Mouse (Mus musculus) natural killer cell, adult 2 months (primary cell): ENCODE measurements around the gene Cmklr1.

Experiments
- DNase-seq, 2 experiments: peaks; one replicate each; pipeline ENCODE4 v3.0.0; 2022; ENCODE audit warnings: low spot score in 2 of 2

Gene Cmklr1

GRCm38 (mm10) chr5:113654206-113654605 lies 4.0 kb upstream of the Cmklr1 start:
- DNase-seq, result no peak

GRCm38 (mm10) chr5:113652215-113652614 lies 2.0 kb upstream of the Cmklr1 start:
- peak; percentile 48 to 61 for DNase-seq

- DNase-seq, result no peak
Measured at GRCm38 (mm10) chr5:113648647-113649211, 1.5 kb downstream of the Cmklr1 start.

GRCm38 (mm10) chr5:113647141-113647540 lies 3.1 kb downstream of the Cmklr1 start:
- DNase-seq, result no peak

GRCm38 (mm10) chr5:113644520-113644919 lies 5.7 kb downstream of the Cmklr1 start:
- no peak for DNase-seq

- no peak for DNase-seq
Measured at GRCm38 (mm10) chr5:113643107-113643848, 6.9 kb downstream of the Cmklr1 start.

GRCm38 (mm10) chr5:113641066-113641465 lies 9.2 kb downstream of the Cmklr1 start:
- peak; percentile 52 to 61 for DNase-seq

GRCm38 (mm10) chr5:113639126-113639525 lies 11.1 kb downstream of the Cmklr1 start:
- peak; percentile 69 to 87 for DNase-seq

- no peak for DNase-seq
Measured at GRCm38 (mm10) chr5:113638055-113638454, 12.2 kb downstream of the Cmklr1 start.

GRCm38 (mm10) chr5:113637631-113638030 lies 12.6 kb downstream of the Cmklr1 start:
- no peak for DNase-seq

GRCm38 (mm10) chr5:113635861-113636565 lies 14.2 kb downstream of the Cmklr1 start:
- no peak for DNase-seq

- DNase-seq, result no peak
Measured at GRCm38 (mm10) chr5:113634887-113635610, 15.2 kb downstream of the Cmklr1 start.

GRCm38 (mm10) chr5:113634024-113634651 lies 16.1 kb downstream of the Cmklr1 start:
- no peak for DNase-seq

- no peak for DNase-seq
Measured at GRCm38 (mm10) chr5:113633037-113633714, 17.1 kb downstream of the Cmklr1 start.

- DNase-seq, result no peak
Measured at GRCm38 (mm10) chr5:113630116-113630515, 20.1 kb downstream of the Cmklr1 start.

GRCm38 (mm10) chr5:113629248-113629647 lies 21.0 kb downstream of the Cmklr1 start:
- no peak for DNase-seq

GRCm38 (mm10) chr5:113627820-113628437 lies 22.3 kb downstream of the Cmklr1 start:
- no peak for DNase-seq

GRCm38 (mm10) chr5:113626991-113627390 lies 23.2 kb downstream of the Cmklr1 start:
- DNase-seq, result no peak

GRCm38 (mm10) chr5:113626352-113626751 lies 23.9 kb downstream of the Cmklr1 start:
- peak; percentile 55 to 71 for DNase-seq

- DNase-seq, result no peak
Measured at GRCm38 (mm10) chr5:113625068-113625467, 25.2 kb downstream of the Cmklr1 start.

- DNase-seq, result no peak
Measured at GRCm38 (mm10) chr5:113623052-113623451, 27.2 kb downstream of the Cmklr1 start.
